Mouse (Mus musculus): ENCODE measurements around the gene Olfr559. TPM values are rescaled to one million over a fixed set of nuclear protein-coding genes. Genes with fewer than 3 reads are reported as not detected.
A peak's percentile ranks its signal among the peaks of the same experiment; 100 is the strongest.

Olfr559 gene
- total and polyA plus RNA-seq, 3 experiments = not detected

DNA sequence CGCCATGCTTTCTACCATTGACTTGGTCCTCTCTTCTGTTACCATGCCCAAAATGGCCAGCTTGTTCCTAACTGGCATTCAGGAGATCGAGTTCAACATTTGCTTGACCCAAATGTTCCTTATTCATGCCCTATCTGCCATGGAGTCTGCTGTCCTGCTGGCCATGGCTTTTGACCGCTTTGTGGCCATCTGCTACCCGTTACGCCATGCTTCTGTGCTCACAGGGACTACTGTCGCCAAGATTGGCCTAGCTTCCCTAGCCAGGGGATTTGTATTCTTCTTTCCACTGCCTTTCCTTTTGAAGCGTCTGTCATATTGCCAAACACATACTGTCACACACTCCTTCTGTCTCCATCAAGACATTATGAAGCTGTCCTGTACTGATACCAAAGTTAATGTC is 28.8 kb downstream of the Olfr559 start:
- Histone ChIP-seq H3K36me3 (ENCODE audit: control insufficient read depth in 1 of 2, insufficient read depth in 2 of 2, low read length in 2 of 2) (no peaks in the 10 kb centered on the region), H3K79me2 (ENCODE audit: control insufficient read depth, insufficient read depth, low read length, poor library complexity) (no peaks in the 10 kb centered on the region), H3K4me1 (ENCODE audit: control insufficient read depth in 1 of 2, insufficient read depth in 2 of 2, low read length in 2 of 2) (no peaks in the 10 kb centered on the region), H3K27ac (ENCODE audit: control insufficient read depth, low read depth, low read length) (no peak overlapping the region), H3K9ac (ENCODE audit: control insufficient read depth, low read depth, low read length, poor library complexity, severe bottlenecking) (no peak overlapping the region), H3K4me3 (ENCODE audit: control insufficient read depth in 1 of 2, insufficient read depth in 1 of 2, low read depth in 2 of 2, low read length in 2 of 2) (no peak overlapping the region), H3K9me3 (replicated peaks; ENCODE audit: insufficient read depth, low read length) (no peaks in the 10 kb centered on the region), H3K27me3 (ENCODE audit: control insufficient read depth in 1 of 2, insufficient read depth in 2 of 2, low read length in 2 of 2) (no peaks in the 10 kb centered on the region)
- no peak for TF ChIP-seq TBP (IDR thresholded peaks at IDR 0.05; ENCODE audit: low read depth, low read length)
- TF ChIP-seq HCFC1 (IDR thresholded peaks at IDR 0.05; ENCODE audit: low read depth, low read length) = no peak
- no peak for TF ChIP-seq NELFE (IDR thresholded peaks at IDR 0.05; ENCODE audit: low read depth, low read length)
- TF ChIP-seq GABPA (IDR thresholded peaks at IDR 0.05; ENCODE audit: low read depth, low read length) = no peak
- DNase-seq (ENCODE audit: low read depth, low spot score) = no peak

- no peak within 1 kb of the TSS for H3K27ac ChIP-seq (ENCODE audit: control insufficient read depth, low read depth, low read length)
Observed at GRCm38 (mm10) chr7:102695358-102696125, 31.7 kb downstream of the Olfr559 start, which contains the start of gene Olfr557. Gene Olfr557, plus strand, starts transcription at chr7:102695910.

DNA sequence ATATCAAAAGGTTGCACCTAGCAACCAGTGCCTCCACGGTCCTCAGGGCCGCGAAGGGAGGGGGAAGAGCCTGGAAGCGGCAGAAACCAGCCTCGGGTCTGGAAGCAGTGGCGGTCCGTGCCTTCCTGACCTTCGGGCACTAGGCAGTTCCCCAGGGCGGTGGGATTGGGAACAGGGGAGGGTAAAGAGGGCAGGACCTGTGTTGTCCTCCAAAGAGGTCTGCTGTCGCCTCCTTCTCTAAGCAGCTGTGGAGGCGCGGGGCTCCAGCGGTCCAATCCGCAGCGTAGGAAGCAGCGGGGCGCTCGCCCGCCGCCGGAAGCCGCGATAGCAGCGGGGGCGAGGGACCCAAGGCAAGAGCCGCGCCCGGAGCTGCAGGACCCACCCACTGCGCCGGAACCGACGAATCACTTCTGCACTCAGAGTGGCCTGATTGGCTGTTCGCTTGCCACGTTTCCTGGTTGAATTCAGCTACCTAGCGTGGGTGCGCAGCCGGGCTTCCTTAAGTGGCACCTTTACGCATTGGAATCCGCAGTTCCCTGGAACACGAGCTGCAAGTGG is 40.3 kb downstream of the Olfr559 start, which contains the start of gene Trim68:
TSS of gene Trim68 (minus strand) at position 384 of the 558 bp plus-strand sequence.
- Histone ChIP-seq H3K27me3 (ENCODE audit: control insufficient read depth in 1 of 2, insufficient read depth in 2 of 2, low read length in 2 of 2) (no peaks in the 10 kb centered on the region; a peak in 1 of 4 replicates), H3K4me1 (ENCODE audit: control insufficient read depth in 1 of 2, insufficient read depth in 2 of 2, low read length in 2 of 2) (no peaks in the 10 kb centered on the region), H3K36me3 (ENCODE audit: control insufficient read depth in 1 of 2, insufficient read depth in 2 of 2, low read length in 2 of 2) (no peaks in the 10 kb centered on the region), H3K4me3 (ENCODE audit: control insufficient read depth in 1 of 2, insufficient read depth in 1 of 2, low read depth in 2 of 2, low read length in 2 of 2) (no peak within 1 kb of the TSS), H3K9me3 (replicated peaks; ENCODE audit: insufficient read depth, low read length) (no peaks in the 10 kb centered on the region), H3K27ac (ENCODE audit: control insufficient read depth, low read depth, low read length) (no peak within 1 kb of the TSS), H3K79me2 (ENCODE audit: control insufficient read depth, insufficient read depth, low read length, poor library complexity) (no peaks in the 10 kb centered on the region), H3K9ac (ENCODE audit: control insufficient read depth, low read depth, low read length, poor library complexity, severe bottlenecking) (no peak within 1 kb of the TSS)
- TF ChIP-seq HCFC1 (IDR thresholded peaks at IDR 0.05; ENCODE audit: low read depth, low read length) = no peak
- TF ChIP-seq MAZ (IDR thresholded peaks at IDR 0.05; ENCODE audit: low read depth, low read length) = no peak
- TF ChIP-seq ZKSCAN1 (IDR thresholded peaks at IDR 0.05; ENCODE audit: low read depth, low read length) = no peak
- TF ChIP-seq MYB (IDR thresholded peaks at IDR 0.05; ENCODE audit: low read depth, low read length) = no peak
- no peak for TF ChIP-seq SMC3 (IDR thresholded peaks at IDR 0.05; ENCODE audit: low read depth, low read length)
- no peak for TF ChIP-seq ZC3H11A (IDR thresholded peaks at IDR 0.05; ENCODE audit: low read depth, low read length)
- TF ChIP-seq NRF1 (IDR thresholded peaks at IDR 0.05; ENCODE audit: insufficient read depth, low read depth, low read length, poor library complexity, severe bottlenecking) = no peak
- no peak for TF ChIP-seq CTCF (IDR thresholded peaks at IDR 0.05 in 2 of 3, conservative IDR thresholded peaks at IDR 0.05 in 1 of 3; ENCODE audit: control insufficient read depth in 1 of 3, insufficient read depth in 1 of 3, low read depth in 2 of 3, low read length in 3 of 3, poor library complexity in 1 of 3, severe bottlenecking in 1 of 3)
- TF ChIP-seq TAL1 (IDR thresholded peaks at IDR 0.05; ENCODE audit: low read length) = no peak
- DNase-seq (ENCODE audit: low read depth, low spot score) = no peak

More at GRCm38 (mm10) chr7:102695358-102696125, 31.7 kb downstream of the Olfr559 start, which contains the start of gene Olfr557:
- no peaks in the 10 kb centered on the region for H3K79me2 ChIP-seq (ENCODE audit: control insufficient read depth, insufficient read depth, low read length, poor library complexity)
- peak; percentile 86 to 93 (median 87) for TF ChIP-seq CTCF (IDR thresholded peaks at IDR 0.05 in 2 of 3, conservative IDR thresholded peaks at IDR 0.05 in 1 of 3; ENCODE audit: control insufficient read depth in 1 of 3, insufficient read depth in 1 of 3, low read depth in 2 of 3, low read length in 3 of 3, poor library complexity in 1 of 3, severe bottlenecking in 1 of 3)
- no peak for TF ChIP-seq NRF1 (IDR thresholded peaks at IDR 0.05; ENCODE audit: insufficient read depth, low read depth, low read length, poor library complexity, severe bottlenecking)
- peak; percentile 67 for TF ChIP-seq ZC3H11A (IDR thresholded peaks at IDR 0.05; ENCODE audit: low read depth, low read length)
- no peak for TF ChIP-seq JUND (IDR thresholded peaks at IDR 0.05; ENCODE audit: low read depth, low read length)
- 0 out of 2 replicates have a peak, but pooled peaks have one; percentile 27 for TF ChIP-seq BHLHE40 (IDR thresholded peaks at IDR 0.05; ENCODE audit: borderline replicate concordance, low read depth, low read length)
- TF ChIP-seq MYB (IDR thresholded peaks at IDR 0.05; ENCODE audit: low read depth, low read length) = no peak
- no peak for TF ChIP-seq ZNF384 (IDR thresholded peaks at IDR 0.05; ENCODE audit: low read depth, low read length)
- peak; percentile 70 for TF ChIP-seq RAD21 (IDR thresholded peaks at IDR 0.05; ENCODE audit: low read depth, low read length)
- peak; percentile 84 for TF ChIP-seq SMC3 (IDR thresholded peaks at IDR 0.05; ENCODE audit: low read depth, low read length)
- H3K4me1 ChIP-seq (ENCODE audit: control insufficient read depth in 1 of 2, insufficient read depth in 2 of 2, low read length in 2 of 2) = no peaks in the 10 kb centered on the region
- no peak within 1 kb of the TSS for H3K9ac ChIP-seq (ENCODE audit: control insufficient read depth, low read depth, low read length, poor library complexity, severe bottlenecking)
- DNase-seq (ENCODE audit: low read depth, low spot score) = peak; percentile 55
- no peak within 1 kb of the TSS for H3K4me3 ChIP-seq (ENCODE audit: control insufficient read depth in 1 of 2, insufficient read depth in 1 of 2, low read depth in 2 of 2, low read length in 2 of 2)
- H3K36me3 ChIP-seq (ENCODE audit: control insufficient read depth in 1 of 2, insufficient read depth in 2 of 2, low read length in 2 of 2) = no peaks in the 10 kb centered on the region
- H3K9me3 ChIP-seq (replicated peaks; ENCODE audit: insufficient read depth, low read length) = no peaks in the 10 kb centered on the region
- no peaks in the 10 kb centered on the region for H3K27me3 ChIP-seq (ENCODE audit: control insufficient read depth in 1 of 2, insufficient read depth in 2 of 2, low read length in 2 of 2)

All from MEL (cell line).